Mouse (Mus musculus) hindbrain, embryonic 15.5 days (tissue): ENCODE data around the gene Gnaq. TPM values are rescaled to one million over a fixed set of nuclear protein-coding genes. Genes with fewer than 3 reads are reported as not detected.

Experiments
- microRNA-seq: library from miRNA; unstranded; fragments of <30 nt; microRNA quantifications from one replicate; pipeline ENCODE4, GENCODE M21; 2016
- polyA plus RNA-seq: library from polyadenylated mRNA; unstranded; fragments of >200 nt; fragmentation: Nextera tagmentation; extraction: Ambion mirVana; gene quantifications from 2 replicates; pipeline ENCODE4 v1.2.1, GENCODE M21; 2015

The Gnaq gene
- polyA plus RNA-seq, 1 experiment from 2014 or later = 102 TPM

Small RNA genes lying within 50 kb of the gene (microRNA-seq; reads per million reads assigned to microRNA genes)
- gene Mir496b = not detected

Other genes with a start within 250 kb of the Gnaq start
- gene Psat1, start 185.5 kb upstream of the Gnaq start, polyA plus RNA-seq = 85.4 and 104 TPM in 2 replicates
- gene Cep78, start 147.8 kb upstream of the Gnaq start, polyA plus RNA-seq = 28.9 and 29.0 TPM in 2 replicates